Mouse (Mus musculus) adrenal gland, adult (tissue): ENCODE measurements at regions not wholly inside any gene's neighbourhood (a gene's known extent, or its start where the extent isn't known, plus 50 kb on each side); places are given as distances from the start of the nearest gene placed in this dataset.

ENCODE experiments used
- DNase-seq, 2 experiments: peaks; one replicate each; pipeline ENCODE4 v3.0.0; 2022 to 2023; ENCODE audit warnings: low spot score in 1 of 2; ENCODE audit not compliant: inconsistent age in 2 of 2

GRCm38 (mm10) chr1:90501373-90501772, 101.4 kb upstream of the Cops8 start:
- DNase-seq, result no peak

DNA sequence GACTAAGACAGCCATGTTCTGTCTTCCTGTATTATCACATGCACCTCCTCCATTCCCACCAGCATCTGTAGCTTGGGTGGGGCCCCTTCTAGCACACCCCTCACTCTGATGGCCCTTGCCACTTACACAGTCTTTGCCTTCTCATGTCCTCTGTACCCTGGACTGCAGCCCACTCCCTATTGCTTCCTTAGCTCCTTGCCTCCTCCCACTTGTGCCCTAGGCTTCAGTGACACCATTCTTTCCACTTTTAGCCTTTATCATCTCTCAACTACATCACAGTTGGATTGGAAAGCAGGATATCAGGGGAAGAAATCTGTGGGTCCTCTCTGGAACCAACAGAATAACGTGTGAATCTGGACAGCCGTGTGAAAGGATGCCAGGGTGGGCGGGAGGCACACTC, 100.4 kb upstream of the Cops8 start:
- DNase-seq, result no peak

GRCm38 (mm10) chr1:90502771-90503540, 99.8 kb upstream of the Cops8 start:
- peak; percentile 36 to 46 for DNase-seq

DNA sequence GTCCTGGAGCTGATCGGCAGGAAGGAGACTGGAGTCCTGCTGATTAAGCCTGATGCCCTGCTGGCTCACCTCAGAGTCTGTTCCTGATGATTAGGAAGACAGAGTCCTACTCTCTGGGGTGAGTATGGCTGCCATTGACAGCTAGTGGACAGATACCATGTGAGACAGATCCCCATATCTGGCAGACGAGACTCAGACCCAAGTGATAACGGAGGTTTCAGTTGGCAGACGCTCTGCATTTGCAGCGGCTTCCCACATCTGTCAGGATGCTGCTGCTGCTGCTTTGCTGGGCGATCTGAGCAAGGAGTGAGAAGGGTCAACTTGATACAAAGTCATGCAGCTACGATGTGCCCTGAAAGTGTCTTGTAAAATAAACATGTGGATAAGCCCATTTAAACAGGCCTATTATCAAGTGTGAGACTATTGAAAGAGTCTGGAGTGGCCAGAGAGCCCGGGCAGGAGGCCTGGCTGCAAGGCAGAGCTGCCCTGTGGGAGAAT, 98.1 kb upstream of the Cops8 start:
- no peak for DNase-seq

- DNase-seq, result no peak
Observed at GRCm38 (mm10) chr1:90505599-90505998, 97.2 kb upstream of the Cops8 start.

GRCm38 (mm10) chr1:90506582-90506981, 96.2 kb upstream of the Cops8 start:
- no peak for DNase-seq

DNA sequence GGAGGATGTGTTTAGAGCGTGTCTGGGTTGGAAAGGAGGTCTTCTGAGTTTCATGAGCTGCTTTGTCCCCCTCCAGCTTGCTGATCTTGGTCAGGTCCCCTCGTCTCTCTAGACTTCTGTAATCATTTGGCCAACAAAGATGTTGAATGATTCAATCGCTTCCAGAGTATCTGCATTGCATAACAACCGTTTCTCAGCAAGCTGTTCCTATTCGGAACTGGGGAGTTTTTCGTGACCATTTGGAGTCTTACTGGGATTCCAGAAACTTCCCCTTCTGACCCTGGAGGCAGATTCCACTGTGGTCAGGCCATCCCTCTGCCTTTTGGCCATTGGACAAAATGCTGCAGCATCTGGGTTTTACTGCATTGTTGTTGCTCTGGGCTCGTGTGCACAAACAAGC, 93.4 kb upstream of the Cops8 start:
- no peak for DNase-seq

DNA sequence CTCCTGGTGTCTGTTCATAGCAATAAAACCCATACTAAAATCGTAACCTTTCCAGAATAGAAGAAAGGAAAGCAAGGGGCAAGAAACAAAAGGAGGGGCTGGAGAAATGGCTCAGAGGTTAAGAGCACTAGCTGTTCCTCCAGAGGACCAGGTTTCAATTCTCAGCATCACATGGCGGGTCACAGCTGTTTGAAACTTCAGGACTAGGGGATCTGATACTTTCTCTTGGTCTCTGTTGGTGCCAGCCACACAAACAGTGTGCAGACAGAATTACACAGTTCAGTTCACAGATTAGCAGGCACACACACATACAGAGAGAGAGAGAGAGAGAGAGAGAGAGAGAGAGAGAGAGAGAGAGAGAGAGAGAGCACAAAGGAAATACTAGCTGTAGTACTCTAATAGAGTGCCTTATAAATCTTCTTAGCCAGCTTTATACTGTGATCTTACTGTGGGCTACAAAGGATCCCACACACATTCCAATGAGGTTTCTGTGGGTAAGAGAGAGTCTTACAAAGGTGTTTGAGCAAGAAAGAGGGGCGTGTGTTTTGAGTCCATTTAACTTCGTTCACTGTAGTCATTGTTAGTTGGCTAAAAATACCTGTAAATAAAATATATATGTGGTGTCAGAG, 89.2 kb upstream of the Cops8 start:
- no peak for DNase-seq

GRCm38 (mm10) chr1:90514176-90514575, 88.6 kb upstream of the Cops8 start:
- DNase-seq, result no peak

GRCm38 (mm10) chr1:90518584-90519265, 84.1 kb upstream of the Cops8 start:
- no peak for DNase-seq

DNA sequence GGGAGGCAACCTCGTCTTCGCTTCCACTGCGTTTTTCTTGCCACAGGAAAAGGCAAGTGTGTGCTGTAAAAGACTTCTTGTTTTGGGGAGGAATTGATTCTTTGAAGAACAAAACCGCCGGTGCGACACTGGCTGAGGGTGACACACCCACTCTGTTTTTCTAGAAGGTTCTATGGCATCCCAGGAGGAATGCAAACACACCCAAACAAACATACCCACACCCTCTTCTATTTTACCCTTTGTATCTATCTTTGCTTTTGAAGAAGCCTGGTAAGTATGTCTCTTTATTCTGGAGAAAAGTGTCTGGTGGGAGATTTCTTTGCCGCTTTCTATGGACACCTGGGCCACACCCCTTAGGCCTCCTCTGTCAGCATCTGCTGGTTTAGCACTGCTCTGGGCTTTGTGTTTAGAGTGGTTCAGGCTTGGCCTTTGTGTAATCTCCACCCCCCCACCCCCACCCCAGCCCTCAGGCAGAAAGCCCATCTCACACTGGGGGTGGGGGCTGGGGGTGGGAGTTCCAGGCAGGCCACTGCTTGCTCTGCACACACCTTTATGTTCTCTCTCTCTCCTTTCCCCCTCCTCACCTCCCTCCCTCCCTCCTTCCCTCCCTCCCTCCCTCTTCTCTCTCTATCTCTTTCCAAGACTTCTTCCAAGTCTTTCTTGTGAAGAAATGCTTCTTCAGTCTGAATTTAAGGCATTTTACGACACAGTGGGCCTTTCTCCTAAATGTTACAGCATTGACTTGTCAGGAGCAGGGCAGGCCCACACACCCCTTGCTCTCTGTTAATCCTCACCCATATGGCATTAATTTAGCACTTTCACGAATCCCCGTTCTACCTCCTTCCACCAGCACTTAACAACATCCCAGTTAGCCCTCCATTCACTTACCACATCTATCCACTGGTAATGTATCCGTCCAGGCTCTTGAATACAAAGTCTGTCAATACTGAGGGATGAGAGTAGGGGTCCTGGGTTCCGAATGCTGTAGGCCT, 83.2 kb upstream of the Cops8 start:
- no peak for DNase-seq

DNA sequence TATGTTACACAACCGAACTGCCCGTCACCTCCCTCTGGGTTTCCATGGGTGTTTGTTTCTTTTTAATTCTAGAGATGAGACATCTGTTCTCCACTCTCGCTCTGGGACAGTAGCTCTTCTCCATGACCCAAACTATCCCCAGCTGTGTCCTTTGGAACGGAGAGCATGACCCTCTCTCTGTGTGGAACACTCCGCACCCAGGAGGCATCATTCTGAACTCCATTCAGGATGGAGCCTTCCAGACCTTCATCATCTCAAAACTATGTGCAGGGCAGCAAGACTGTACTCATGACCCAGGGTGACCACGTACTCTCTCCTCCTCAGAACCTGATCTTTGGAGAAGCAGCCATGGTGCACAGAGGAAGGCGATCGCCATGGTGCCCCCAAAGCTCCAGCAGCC, 80.5 kb upstream of the Cops8 start:
- DNase-seq, result no peak

DNA sequence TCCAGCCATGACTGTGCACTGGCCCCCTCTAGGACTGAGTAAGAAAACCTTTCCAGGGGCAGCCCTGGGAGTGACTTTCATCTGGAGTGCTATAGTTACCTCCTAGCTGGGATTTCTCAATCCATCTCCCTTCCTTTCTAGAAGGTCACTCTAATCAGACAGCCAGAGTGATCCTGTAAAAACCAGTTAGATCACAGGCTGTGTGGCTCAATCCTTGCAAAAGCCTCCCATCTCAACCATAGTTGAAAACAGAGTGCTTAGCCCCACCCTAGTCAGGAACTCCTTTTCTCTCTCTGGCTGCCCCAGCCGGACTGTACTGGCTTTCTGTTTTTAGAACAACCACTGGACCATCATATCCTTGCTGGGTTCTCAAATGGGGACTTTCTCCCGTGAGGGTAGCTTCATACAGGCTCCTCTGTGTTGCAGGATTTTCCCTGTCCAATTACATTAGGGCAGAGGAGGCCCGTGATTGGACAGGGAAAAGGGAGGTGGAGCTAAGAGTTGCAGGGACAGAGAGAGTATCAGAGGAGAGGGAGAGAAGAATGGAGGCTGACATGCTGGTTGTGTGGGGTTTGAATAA, 78.0 kb upstream of the Cops8 start:
- no peak for DNase-seq

DNA sequence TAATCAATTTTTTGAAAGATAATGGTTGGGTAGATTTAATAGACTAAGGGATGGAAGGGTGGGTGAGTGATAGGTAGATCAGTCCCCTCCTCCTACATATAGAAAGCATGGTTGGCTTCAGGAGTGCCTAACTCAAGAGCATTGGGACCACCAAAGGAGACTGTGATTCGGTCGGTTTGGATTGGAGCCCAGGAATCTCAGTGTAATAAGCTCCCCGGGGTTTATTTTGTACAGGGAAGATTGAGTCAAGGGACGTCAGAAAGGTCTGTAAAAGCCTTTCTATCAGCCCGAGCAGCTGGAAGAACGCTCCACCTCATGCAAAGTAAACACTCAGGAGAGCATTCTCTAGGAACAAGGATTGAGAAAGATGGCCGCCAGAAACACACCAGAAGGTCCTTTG, 76.5 kb upstream of the Cops8 start:
- DNase-seq, result no peak

DNA sequence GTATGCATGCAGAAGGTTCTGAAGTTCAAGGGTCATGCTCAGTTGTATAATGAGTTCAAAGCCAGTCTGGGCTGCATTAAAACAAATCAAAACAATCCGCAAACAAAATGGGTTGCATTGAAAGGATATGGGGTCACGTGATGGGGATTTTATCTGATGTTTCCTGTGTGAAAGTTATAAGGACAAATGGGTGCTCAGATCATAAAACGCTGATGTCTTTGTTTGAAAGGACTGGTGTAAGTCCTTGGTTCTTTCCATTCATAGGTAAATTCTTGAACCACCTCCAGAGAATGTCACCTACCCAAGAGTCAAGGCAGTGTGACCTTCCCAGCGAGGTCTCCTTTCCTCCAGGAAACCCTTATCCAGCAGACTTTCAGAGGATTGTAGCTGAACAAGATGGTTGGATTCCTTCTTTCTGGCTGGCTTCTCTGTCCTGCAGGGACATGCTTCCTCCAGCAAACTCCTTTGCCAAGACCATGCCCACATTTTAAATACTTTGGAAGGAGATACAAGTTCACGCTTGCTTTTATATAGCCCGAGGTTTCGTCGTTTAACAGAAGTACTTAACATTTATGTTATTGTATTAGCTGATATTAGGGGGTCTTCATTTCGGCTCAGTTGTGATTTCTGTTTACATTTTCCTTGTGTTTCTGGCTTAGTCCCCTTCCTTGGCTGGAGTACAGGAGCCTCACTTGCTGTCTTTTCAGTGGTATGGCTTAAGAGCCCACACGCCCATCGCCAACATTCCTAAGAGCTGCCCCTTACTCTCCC, 74.6 kb upstream of the Cops8 start:
- DNase-seq, result no peak

GRCm38 (mm10) chr1:90533481-90533880, 69.3 kb upstream of the Cops8 start:
- no peak for DNase-seq

GRCm38 (mm10) chr1:90536105-90536504, 66.7 kb upstream of the Cops8 start:
- DNase-seq, result no peak

DNA sequence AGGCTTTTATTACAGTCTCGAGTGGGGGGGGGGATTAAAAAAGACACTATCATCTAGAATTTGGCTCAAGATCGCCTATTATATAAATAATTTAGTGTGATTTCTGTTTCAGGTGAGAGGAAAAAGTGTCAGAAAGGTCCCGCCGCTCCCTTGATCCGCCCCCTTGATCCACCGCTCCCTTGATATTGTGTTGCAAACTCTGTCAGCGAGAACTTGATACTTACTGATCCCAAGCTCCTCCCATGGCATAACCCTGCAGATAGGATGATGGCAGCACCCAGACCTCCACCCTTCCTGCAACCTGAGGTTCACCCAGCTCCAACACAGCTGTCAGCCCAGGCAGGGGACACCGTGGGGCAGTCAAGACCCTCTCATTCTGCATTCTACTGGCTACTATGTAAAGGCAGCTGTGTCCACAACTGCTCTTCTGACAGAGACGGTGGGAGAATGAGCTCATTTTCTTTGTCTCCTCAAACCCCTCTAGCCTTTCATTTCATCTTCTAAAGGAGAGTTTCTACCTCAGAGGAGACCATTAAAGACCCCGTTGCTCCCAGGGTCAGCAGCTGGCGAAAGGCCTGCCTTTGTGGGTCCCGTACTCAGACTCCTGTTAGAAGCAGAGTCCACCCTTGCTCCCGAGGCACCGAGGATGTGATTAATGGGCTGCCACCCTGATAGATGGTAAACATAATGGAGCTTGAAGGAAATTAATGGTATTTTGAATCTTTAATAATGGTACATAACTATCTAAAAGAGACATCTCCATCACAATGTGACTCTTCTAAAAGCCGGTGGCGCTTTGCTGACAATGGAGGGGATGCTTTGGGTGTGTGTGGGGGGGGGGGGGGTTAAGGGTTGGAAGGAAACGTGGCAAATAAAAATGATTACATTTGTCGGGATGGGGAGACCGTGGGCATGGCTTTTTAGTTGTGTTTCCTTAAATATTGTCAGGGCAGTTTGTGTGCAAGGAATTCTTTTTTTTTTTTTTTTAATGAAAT, 58.7 kb upstream of the Cops8 start:
- DNase-seq, result no peak
